Mouse (Mus musculus): ENCODE measurements at regions not wholly inside any gene's neighbourhood (a gene's known extent, or its start where the extent isn't known, plus 50 kb on each side); places are given as distances from the start of the nearest gene placed in this dataset.

GRCm38 (mm10) chr12:35666062-35666461 lies 131.2 kb upstream of the Ahr start:
- no peak overlapping the region for H3K4me3 ChIP-seq (ENCODE audit: control insufficient read depth, insufficient read depth, low read length)
- WGBS: 87% methylated on average over 2 of the region's 2 CpGs
- H3K36me3 ChIP-seq (ENCODE audit: control insufficient read depth, insufficient read depth, low read length): no peaks in the 10 kb centered on the region
- H3K27ac ChIP-seq (ENCODE audit: control insufficient read depth, insufficient read depth, low read length): no peak overlapping the region
- TF ChIP-seq CTCF (IDR thresholded peaks at IDR 0.05; ENCODE audit: borderline replicate concordance, control insufficient read depth, extremely low read depth, insufficient read depth, low read length, poor library complexity) (no peak), POLR2A (IDR thresholded peaks at IDR 0.05; ENCODE audit: control insufficient read depth, extremely low read depth, insufficient read depth, low read length, poor library complexity) (no peak)
- DNase-seq: no peak
- H3K27me3 ChIP-seq (ENCODE audit: control insufficient read depth, insufficient read depth, low read length): no peaks in the 10 kb centered on the region
- no peaks in the 10 kb centered on the region for H3K4me1 ChIP-seq (replicated peaks; ENCODE audit: control insufficient read depth, insufficient read depth, low read length)

GRCm38 (mm10) chr12:35663062-35663461 lies 128.2 kb upstream of the Ahr start:
- no peaks in the 10 kb centered on the region for H3K4me1 ChIP-seq (replicated peaks; ENCODE audit: control insufficient read depth, insufficient read depth, low read length)
- WGBS: 93% methylated on average over 1 of the region's 1 CpGs
- DNase-seq: no peak
- no peak overlapping the region for H3K27ac ChIP-seq (ENCODE audit: control insufficient read depth, insufficient read depth, low read length)
- H3K27me3 ChIP-seq (ENCODE audit: control insufficient read depth, insufficient read depth, low read length): no peaks in the 10 kb centered on the region
- no peak overlapping the region for H3K4me3 ChIP-seq (ENCODE audit: control insufficient read depth, insufficient read depth, low read length)
- TF ChIP-seq CTCF (IDR thresholded peaks at IDR 0.05; ENCODE audit: borderline replicate concordance, control insufficient read depth, extremely low read depth, insufficient read depth, low read length, poor library complexity) (no peak), POLR2A (IDR thresholded peaks at IDR 0.05; ENCODE audit: control insufficient read depth, extremely low read depth, insufficient read depth, low read length, poor library complexity) (no peak)
- no peaks in the 10 kb centered on the region for H3K36me3 ChIP-seq (ENCODE audit: control insufficient read depth, insufficient read depth, low read length)

- no peak overlapping the region for H3K27ac ChIP-seq (ENCODE audit: control insufficient read depth, insufficient read depth, low read length)
- H3K27me3 ChIP-seq (ENCODE audit: control insufficient read depth, insufficient read depth, low read length): no peaks in the 10 kb centered on the region
- no peak overlapping the region for H3K4me3 ChIP-seq (ENCODE audit: control insufficient read depth, insufficient read depth, low read length)
- no peaks in the 10 kb centered on the region for H3K36me3 ChIP-seq (ENCODE audit: control insufficient read depth, insufficient read depth, low read length)
- DNase-seq: no peak
- WGBS: 94% methylated on average over 3 of the region's 3 CpGs
- H3K4me1 ChIP-seq (replicated peaks; ENCODE audit: control insufficient read depth, insufficient read depth, low read length): no peaks in the 10 kb centered on the region
- no peak for TF ChIP-seq CTCF (IDR thresholded peaks at IDR 0.05; ENCODE audit: borderline replicate concordance, control insufficient read depth, extremely low read depth, insufficient read depth, low read length, poor library complexity)
- no peak for TF ChIP-seq POLR2A (IDR thresholded peaks at IDR 0.05; ENCODE audit: control insufficient read depth, extremely low read depth, insufficient read depth, low read length, poor library complexity)
These were observed 121.7 kb upstream of the Ahr start for GRCm38 (mm10) chr12:35656563-35656962.

- H3K4me3 ChIP-seq (ENCODE audit: control insufficient read depth, insufficient read depth, low read length): no peak overlapping the region
- WGBS: 9% methylated on average over 3 of the region's 3 CpGs
- DNase-seq: no peak
- no peak overlapping the region for H3K27ac ChIP-seq (ENCODE audit: control insufficient read depth, insufficient read depth, low read length)
- TF ChIP-seq POLR2A (IDR thresholded peaks at IDR 0.05; ENCODE audit: control insufficient read depth, extremely low read depth, insufficient read depth, low read length, poor library complexity): no peak
- no peaks in the 10 kb centered on the region for H3K4me1 ChIP-seq (replicated peaks; ENCODE audit: control insufficient read depth, insufficient read depth, low read length)
- no peaks in the 10 kb centered on the region for H3K36me3 ChIP-seq (ENCODE audit: control insufficient read depth, insufficient read depth, low read length)
- no peaks in the 10 kb centered on the region for H3K27me3 ChIP-seq (ENCODE audit: control insufficient read depth, insufficient read depth, low read length)
These were observed 114.9 kb upstream of the Ahr start for GRCm38 (mm10) chr12:35649772-35650171.

GRCm38 (mm10) chr12:35642473-35642872 lies 107.6 kb upstream of the Ahr start:
- Histone ChIP-seq H3K4me3 (ENCODE audit: control insufficient read depth, insufficient read depth, low read length) (no peak overlapping the region), H3K4me1 (replicated peaks; ENCODE audit: control insufficient read depth, insufficient read depth, low read length) (no peaks in the 10 kb centered on the region; the same call in 1 of the 2 replicates), H3K27me3 (ENCODE audit: control insufficient read depth, insufficient read depth, low read length) (no peaks in the 10 kb centered on the region), H3K36me3 (ENCODE audit: control insufficient read depth, insufficient read depth, low read length) (no peaks in the 10 kb centered on the region), H3K27ac (ENCODE audit: control insufficient read depth, insufficient read depth, low read length) (no peak overlapping the region)
- TF ChIP-seq POLR2A (IDR thresholded peaks at IDR 0.05; ENCODE audit: control insufficient read depth, extremely low read depth, insufficient read depth, low read length, poor library complexity) (no peak), CTCF (IDR thresholded peaks at IDR 0.05; ENCODE audit: borderline replicate concordance, control insufficient read depth, extremely low read depth, insufficient read depth, low read length, poor library complexity) (no peak)
- DNase-seq: no peak

GRCm38 (mm10) chr12:35641741-35642140 lies 106.9 kb upstream of the Ahr start:
- no peak for DNase-seq
- no peaks in the 10 kb centered on the region for H3K36me3 ChIP-seq (ENCODE audit: control insufficient read depth, insufficient read depth, low read length)
- no peaks in the 10 kb centered on the region; the same call in 1 of the 2 replicates for H3K4me1 ChIP-seq (replicated peaks; ENCODE audit: control insufficient read depth, insufficient read depth, low read length)
- no peaks in the 10 kb centered on the region for H3K27me3 ChIP-seq (ENCODE audit: control insufficient read depth, insufficient read depth, low read length)
- H3K4me3 ChIP-seq (ENCODE audit: control insufficient read depth, insufficient read depth, low read length): no peak overlapping the region
- TF ChIP-seq POLR2A (IDR thresholded peaks at IDR 0.05; ENCODE audit: control insufficient read depth, extremely low read depth, insufficient read depth, low read length, poor library complexity): no peak
- no peak for TF ChIP-seq CTCF (IDR thresholded peaks at IDR 0.05; ENCODE audit: borderline replicate concordance, control insufficient read depth, extremely low read depth, insufficient read depth, low read length, poor library complexity)
- no peak overlapping the region for H3K27ac ChIP-seq (ENCODE audit: control insufficient read depth, insufficient read depth, low read length)
- WGBS: 98% methylated on average over 1 of the region's 1 CpGs

GRCm38 (mm10) chr12:35640911-35641345 lies 106.1 kb upstream of the Ahr start:
- no peak overlapping the region for H3K4me3 ChIP-seq (ENCODE audit: control insufficient read depth, insufficient read depth, low read length)
- TF ChIP-seq CTCF (IDR thresholded peaks at IDR 0.05; ENCODE audit: borderline replicate concordance, control insufficient read depth, extremely low read depth, insufficient read depth, low read length, poor library complexity): no peak
- no peak for DNase-seq
- H3K4me1 ChIP-seq (replicated peaks; ENCODE audit: control insufficient read depth, insufficient read depth, low read length): no peaks in the 10 kb centered on the region; the same call in 1 of the 2 replicates
- no peak overlapping the region for H3K27ac ChIP-seq (ENCODE audit: control insufficient read depth, insufficient read depth, low read length)
- H3K27me3 ChIP-seq (ENCODE audit: control insufficient read depth, insufficient read depth, low read length): no peaks in the 10 kb centered on the region
- H3K36me3 ChIP-seq (ENCODE audit: control insufficient read depth, insufficient read depth, low read length): no peaks in the 10 kb centered on the region
- WGBS: 35% methylated on average over 3 of the region's 3 CpGs
